Mouse (Mus musculus): ENCODE data around the gene Ttll1. TPM values are rescaled to one million over a fixed set of nuclear protein-coding genes. Genes with fewer than 3 reads are reported as not detected.
A peak's percentile ranks its signal among the peaks of the same experiment; 100 is the strongest.

Ttll1 gene
- total and polyA plus RNA-seq, 3 experiments, result 2.5 to 9.9 (median 4.9) TPM

- TF ChIP-seq TBP (conservative IDR thresholded peaks at IDR 0.05; ENCODE audit: low read depth, low read length) (no peak), NELFE (IDR thresholded peaks at IDR 0.05; ENCODE audit: low read depth, low read length) (no peak), IRF4 (IDR thresholded peaks at IDR 0.05; ENCODE audit: low read depth, low read length) (no peak), ZKSCAN1 (IDR thresholded peaks at IDR 0.05; ENCODE audit: borderline replicate concordance, low read depth, low read length) (no peak)
- Histone ChIP-seq H3K4me3 (replicated peaks in 1 of 3; ENCODE audit: low read depth in 2 of 3, low read length in 2 of 3, poor library complexity in 1 of 3) (no peak within 1 kb of the TSS), H3K4me2 (ENCODE audit: insufficient read depth, low read depth, poor library complexity, severe bottlenecking) (peak within 1 kb of the TSS; percentile 53), H3K9me3 (replicated peaks; ENCODE audit: low read length) (peaks cover 4% of the 10 kb centered on the region), H3K4me1 (ENCODE audit: control insufficient read depth in 1 of 2, insufficient read depth in 2 of 2) (0 out of 4 replicates have a peak, but pooled peaks cover 0 to 3% of the 10 kb centered on the region in 2 experiments), H3K36me3 (replicated peaks in 1 of 2; ENCODE audit: control insufficient read depth in 1 of 2, insufficient read depth in 1 of 2, low read length in 1 of 2) (no peaks in the 10 kb centered on the region), H3K27me3 (replicated peaks) (peaks cover 81% of the 10 kb centered on the region), H3K9ac (ENCODE audit: insufficient read depth, low read depth) (no peak within 1 kb of the TSS), H3K79me2 (replicated peaks; ENCODE audit: control insufficient read depth, extremely low read depth, insufficient read depth, poor library complexity, severe bottlenecking) (no peaks in the 10 kb centered on the region), H3K27ac (ENCODE audit: insufficient read depth, low read depth) (no peak within 1 kb of the TSS)
- no peak for DNase-seq (ENCODE audit: extremely low read depth)
- in situ Hi-C loops (cut with MboI; ENCODE audit: low pct_ligation_motif_present, low pct_unique_long_range_greater_than_20kb, low sequenced_read_pairs) (no loop called here), dilution Hi-C loops (cut with MboI; ENCODE audit: extremely low pct_ligation_motif_present, extremely low pct_unique_long_range_greater_than_20kb, low sequenced_read_pairs) (no loop called here)
Observed at GRCm38 (mm10) chr15:83526424-83527091, 15.9 kb upstream of the Ttll1 start, which contains the start of gene Bik. TSS of gene Bik (plus strand) at chr15:83526862.

- no peak for TF ChIP-seq E2F4 (IDR thresholded peaks at IDR 0.05; ENCODE audit: insufficient replicate concordance, low read depth, low read length)
- no peak for TF ChIP-seq RAD21 (IDR thresholded peaks at IDR 0.05; ENCODE audit: low read depth, low read length)
- no peak for TF ChIP-seq ELF1 (IDR thresholded peaks at IDR 0.05; ENCODE audit: low read depth, low read length)
- no peak for TF ChIP-seq ZKSCAN1 (IDR thresholded peaks at IDR 0.05; ENCODE audit: borderline replicate concordance, low read depth, low read length)
- no peak for TF ChIP-seq USF2 (conservative IDR thresholded peaks at IDR 0.05; ENCODE audit: low read depth, low read length)
- no peak for TF ChIP-seq RCOR1 (conservative IDR thresholded peaks at IDR 0.05; ENCODE audit: low read depth, low read length)
- no peak for TF ChIP-seq MAFK (IDR thresholded peaks at IDR 0.05; ENCODE audit: insufficient replicate concordance, low read length)
- no peak for TF ChIP-seq TCF12 (IDR thresholded peaks at IDR 0.05; ENCODE audit: low read depth, low read length)
- no peak for TF ChIP-seq UBTF (IDR thresholded peaks at IDR 0.05; ENCODE audit: low read depth, low read length)
- TF ChIP-seq IRF4 (IDR thresholded peaks at IDR 0.05; ENCODE audit: low read depth, low read length), result no peak
- no peak for TF ChIP-seq SMC3 (IDR thresholded peaks at IDR 0.05; ENCODE audit: low read depth, low read length)
- no peak for TF ChIP-seq HCFC1 (IDR thresholded peaks at IDR 0.05; ENCODE audit: low read depth, low read length)
- TF ChIP-seq MXI1 (IDR thresholded peaks at IDR 0.05; ENCODE audit: low read depth, low read length), result no peak
- no peak for TF ChIP-seq NELFE (IDR thresholded peaks at IDR 0.05; ENCODE audit: low read depth, low read length)
- TF ChIP-seq EP300 (IDR thresholded peaks at IDR 0.05; ENCODE audit: low read length), result no peak
- no peak for TF ChIP-seq CHD2 (IDR thresholded peaks at IDR 0.05; ENCODE audit: low read length)
- no peak for TF ChIP-seq ZMIZ1 (IDR thresholded peaks at IDR 0.05; ENCODE audit: low read depth, low read length)
- no peaks in the 10 kb centered on the region for H3K79me2 ChIP-seq (replicated peaks; ENCODE audit: control insufficient read depth, extremely low read depth, insufficient read depth, poor library complexity, severe bottlenecking)
- no peak overlapping the region for H3K4me3 ChIP-seq (replicated peaks in 1 of 3; ENCODE audit: low read depth in 2 of 3, low read length in 2 of 3, poor library complexity in 1 of 3)
- peaks cover 81% of the 10 kb centered on the region for H3K27me3 ChIP-seq (replicated peaks)
- in situ Hi-C loops (cut with MboI; ENCODE audit: low pct_ligation_motif_present, low pct_unique_long_range_greater_than_20kb, low sequenced_read_pairs) (loop anchor here (25.0 kb wide), 1 partner anchor 312 kb away; no protein-coding TSS in a partner anchor), dilution Hi-C loops (cut with MboI; ENCODE audit: extremely low pct_ligation_motif_present, extremely low pct_unique_long_range_greater_than_20kb, low sequenced_read_pairs) (no loop called here)
- no peak overlapping the region for H3K4me2 ChIP-seq (ENCODE audit: insufficient read depth, low read depth, poor library complexity, severe bottlenecking)
- no peaks in the 10 kb centered on the region for H3K36me3 ChIP-seq (replicated peaks in 1 of 2; ENCODE audit: control insufficient read depth in 1 of 2, insufficient read depth in 1 of 2, low read length in 1 of 2)
- no peak overlapping the region for H3K9ac ChIP-seq (ENCODE audit: insufficient read depth, low read depth)
- H3K9me3 ChIP-seq (replicated peaks; ENCODE audit: low read length), result peaks cover 8% of the 10 kb centered on the region
- DNase-seq (ENCODE audit: extremely low read depth), result no peak
- H3K4me1 ChIP-seq (ENCODE audit: control insufficient read depth in 1 of 2, insufficient read depth in 2 of 2), result 0 out of 4 replicates have a peak, but pooled peaks cover 0 to 3% of the 10 kb centered on the region in 2 experiments
- no peak overlapping the region for H3K27ac ChIP-seq (ENCODE audit: insufficient read depth, low read depth)
Observed at GRCm38 (mm10) chr15:83524333-83524729, 13.6 kb upstream of the Ttll1 start.
